Mouse (Mus musculus) kidney, postnatal 0 days (tissue): Measurements from ENCODE around the gene Ifit3. TPM values are rescaled to one million over a fixed set of nuclear protein-coding genes. Genes with fewer than 3 reads are reported as not detected.

Experiments
- ATAC-seq: fragments of 200-750 bp; cut with Nextera tagmentation; replicated peaks from 2 replicates; pipeline ENCODE4 v1.8.0; 2017; ENCODE audit warnings: low read depth, moderate number of reproducible peaks, moderate TSS enrichment, moderate library complexity; ENCODE audit not compliant: low FRiP score
- DNase-seq: peaks from one replicate; pipeline ENCODE4 v3.0.0-alpha.2; 2016; ENCODE audit warnings: low spot score
- H3K27ac ChIP-seq: fragments of 300-500 bp; sonication (generic); 2 replicates; pipeline ENCODE4 v1.5.1; 2014; ENCODE audit warnings: mild to moderate bottlenecking
- H3K27me3 ChIP-seq: fragments of 300-500 bp; sonication (generic); 2 replicates; pipeline ENCODE4 v1.6.1; 2014; ENCODE audit warnings: low read length, mixed read lengths; ENCODE audit not compliant: insufficient read depth
- H3K36me3 ChIP-seq: fragments of 300-500 bp; sonication (generic); 2 replicates; pipeline ENCODE4 v1.6.1; 2014; ENCODE audit warnings: low read length, mixed read lengths; ENCODE audit not compliant: insufficient read depth
- H3K4me1 ChIP-seq: fragments of 300-500 bp; sonication (generic); replicated peaks from 2 replicates; pipeline ENCODE4 v1.6.1; 2014; ENCODE audit warnings: antibody characterized with exemption, low read length, mixed read lengths; ENCODE audit not compliant: insufficient read depth
- H3K4me2 ChIP-seq: fragments of 300-500 bp; sonication (generic); 2 replicates; pipeline ENCODE4 v1.6.1; 2014; ENCODE audit warnings: mild to moderate bottlenecking, low read length, moderate library complexity, mixed read lengths
- H3K4me3 ChIP-seq: fragments of 300-500 bp; sonication (generic); replicated peaks from 2 replicates; pipeline ENCODE4 v1.5.1; 2014; ENCODE audit warnings: low read depth, low read length
- H3K9ac ChIP-seq: fragments of 300-500 bp; sonication (generic); 2 replicates; pipeline ENCODE4 v1.6.1; 2014; ENCODE audit warnings: low read depth, low read length
- H3K9me3 ChIP-seq: fragments of 300-500 bp; sonication (generic); replicated peaks from 2 replicates; pipeline ENCODE4 v1.6.1; 2016; ENCODE audit warnings: low read length, inconsistent platforms, mixed read lengths
- CTCF ChIP-seq: IDR thresholded peaks from 2 replicates; pipeline ENCODE4 v1.5.1; 2016; ENCODE audit warnings: antibody characterized with exemption, low read depth, mild to moderate bottlenecking, moderate library complexity
- WGBS: fragments of 180-500 bp; shearing (Covaris S2); extraction: QIAGEN DNeasy Blood & Tissue Kit; methylation state at CpG from one replicate; pipeline ENCODE4 v1.1.7; 2014; 5-methylcytosine and 5-hydroxymethylcytosine counted together
- polyA plus RNA-seq: library from polyadenylated mRNA; unstranded; fragments of >200 nt; fragmentation: Nextera tagmentation; extraction: Ambion mirVana; gene quantifications from 2 replicates; pipeline ENCODE4 v1.2.1, GENCODE M21; 2015

Gene Ifit3
- polyA plus RNA-seq, 1 experiment from 2014 or later = 22.9 TPM

DNA sequence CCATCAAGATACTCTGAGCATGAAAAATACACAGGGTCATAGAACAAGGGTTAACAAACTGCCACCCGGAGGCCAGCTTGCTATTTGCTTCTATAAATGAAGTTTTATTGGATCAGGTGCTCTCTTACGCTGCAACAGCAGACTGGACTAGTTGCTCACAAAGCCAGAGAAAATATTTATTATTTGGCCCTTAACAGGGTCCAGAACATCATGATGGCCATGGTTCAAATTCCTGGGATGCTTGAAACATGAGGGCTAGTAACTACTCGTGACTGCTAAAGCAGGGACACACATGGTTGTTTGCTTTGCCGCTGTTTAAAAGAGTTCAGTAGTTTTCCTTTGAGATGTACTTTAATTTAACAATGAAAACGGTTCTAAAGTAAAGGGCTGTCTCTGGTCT, 31.4 kb upstream of the Ifit3 start:
- no peaks in the 10 kb centered on the region for H3K36me3 ChIP-seq
- no peak for TF ChIP-seq CTCF
- 0 out of 2 replicates have a peak overlapping the region, but pooled peaks have one; percentile 14 for H3K9ac ChIP-seq
- H3K4me3 ChIP-seq = no peak overlapping the region
- no peaks in the 10 kb centered on the region for H3K9me3 ChIP-seq
- peak overlapping the region; percentile 75 for H3K27ac ChIP-seq
- H3K27me3 ChIP-seq = no peaks in the 10 kb centered on the region
- WGBS = 32% methylated on average over 5 of the region's 5 CpGs
- DNase-seq (peak; percentile 85), ATAC-seq (no peak)
- peak overlapping the region; percentile 43 for H3K4me2 ChIP-seq
- H3K4me1 ChIP-seq = peaks cover 7% of the 10 kb centered on the region; the same call in 1 of the 2 replicates

GRCm38 (mm10) chr19:34553021-34553420, 30.3 kb upstream of the Ifit3 start:
- no peak for TF ChIP-seq CTCF
- ATAC-seq (no peak), DNase-seq (no peak)
- peak overlapping the region; percentile 25; the same call in 1 of the 2 replicates for H3K4me2 ChIP-seq
- WGBS = 57% methylated on average over 6 of the region's 6 CpGs
- H3K9ac ChIP-seq = no peak overlapping the region
- no peak overlapping the region for H3K4me3 ChIP-seq
- H3K4me1 ChIP-seq = peaks cover 7% of the 10 kb centered on the region; the same call in 1 of the 2 replicates
- no peaks in the 10 kb centered on the region for H3K36me3 ChIP-seq
- peak overlapping the region; percentile 64 for H3K27ac ChIP-seq
- H3K27me3 ChIP-seq = no peaks in the 10 kb centered on the region
- no peaks in the 10 kb centered on the region for H3K9me3 ChIP-seq

DNA sequence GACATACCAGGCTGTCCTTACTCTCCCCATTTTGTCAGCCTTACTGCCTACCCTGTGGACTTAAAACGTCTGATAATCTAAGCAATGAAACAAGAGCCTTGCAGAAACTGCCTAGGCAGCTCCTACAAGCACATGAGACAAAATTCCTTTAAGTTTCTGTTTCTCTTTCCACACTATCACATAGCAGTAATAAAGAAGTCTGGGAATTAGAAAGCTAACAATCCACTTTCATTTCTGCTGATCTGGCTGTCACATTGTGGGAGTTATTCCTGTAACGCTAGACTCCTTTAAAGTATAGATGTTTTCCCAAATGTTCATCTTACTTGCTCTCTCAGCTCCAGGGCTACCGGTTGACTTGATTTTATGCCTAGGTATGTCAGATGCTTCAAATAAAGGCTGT, 29.8 kb upstream of the Ifit3 start:
- Histone ChIP-seq H3K36me3 (no peaks in the 10 kb centered on the region), H3K4me3 (no peak overlapping the region), H3K9ac (no peak overlapping the region), H3K4me2 (peak overlapping the region; percentile 25; the same call in 1 of the 2 replicates), H3K4me1 (peaks cover 7% of the 10 kb centered on the region; the same call in 1 of the 2 replicates), H3K27ac (peak overlapping the region; percentile 64), H3K9me3 (no peaks in the 10 kb centered on the region), H3K27me3 (no peaks in the 10 kb centered on the region)
- ATAC-seq = no peak
- WGBS = 16% methylated on average over 3 of the region's 3 CpGs
- no peak for TF ChIP-seq CTCF
- peak; percentile 70 for DNase-seq

DNA sequence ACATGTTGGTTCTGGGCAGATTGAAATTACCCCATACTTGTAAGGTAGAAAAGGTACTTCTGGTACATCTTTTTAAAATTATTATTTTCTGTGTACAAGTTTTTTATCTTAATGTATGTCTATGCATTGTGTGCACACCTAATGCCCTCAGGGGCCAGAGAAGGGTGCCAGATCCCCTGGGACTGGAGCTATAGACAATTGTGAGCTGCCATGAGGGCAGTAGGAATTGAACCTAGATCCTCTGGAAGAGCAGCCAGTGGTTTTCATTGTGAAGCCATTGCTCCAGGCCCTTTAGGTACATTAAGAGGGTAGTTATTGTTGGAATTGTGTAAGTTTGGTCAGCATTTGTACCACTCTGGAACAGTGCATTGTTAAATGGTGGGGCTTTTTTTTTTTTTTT, 29.3 kb upstream of the Ifit3 start:
- H3K27me3 ChIP-seq = no peaks in the 10 kb centered on the region
- TF ChIP-seq CTCF = no peak

GRCm38 (mm10) chr19:34556621-34557020, 26.7 kb upstream of the Ifit3 start:
- H3K4me1 ChIP-seq = peaks cover 7% of the 10 kb centered on the region; the same call in 1 of the 2 replicates
- H3K4me2 ChIP-seq = no peak overlapping the region
- no peak overlapping the region for H3K9ac ChIP-seq
- no peak overlapping the region for H3K4me3 ChIP-seq
- DNase-seq = no peak
- 76% methylated on average over 3 of the region's 3 CpGs for WGBS
- no peaks in the 10 kb centered on the region for H3K36me3 ChIP-seq
- ATAC-seq = no peak
- no peaks in the 10 kb centered on the region for H3K27me3 ChIP-seq
- H3K27ac ChIP-seq = no peak overlapping the region
- H3K9me3 ChIP-seq = no peaks in the 10 kb centered on the region
- no peak for TF ChIP-seq CTCF

More for the DNA sequence above, 29.3 kb upstream of the Ifit3 start:
- H3K36me3 ChIP-seq = no peaks in the 10 kb centered on the region
- no peak overlapping the region for H3K9ac ChIP-seq
- DNase-seq (no peak), ATAC-seq (no peak)
- no peaks in the 10 kb centered on the region for H3K9me3 ChIP-seq
- peaks cover 7% of the 10 kb centered on the region; the same call in 1 of the 2 replicates for H3K4me1 ChIP-seq
- H3K27ac ChIP-seq = 0 out of 2 replicates have a peak overlapping the region, but pooled peaks have one; percentile 64
- H3K4me2 ChIP-seq = no peak overlapping the region
- no peak overlapping the region for H3K4me3 ChIP-seq

- no peak for ATAC-seq
- Histone ChIP-seq H3K27ac (no peak overlapping the region), H3K4me2 (no peak overlapping the region), H3K9me3 (no peaks in the 10 kb centered on the region), H3K4me3 (no peak overlapping the region), H3K4me1 (no peaks in the 10 kb centered on the region), H3K27me3 (no peaks in the 10 kb centered on the region), H3K36me3 (no peaks in the 10 kb centered on the region), H3K9ac (no peak overlapping the region)
- DNase-seq = no peak
- TF ChIP-seq CTCF = no peak
Observed at GRCm38 (mm10) chr19:34562556-34562955, 20.8 kb upstream of the Ifit3 start.

DNA sequence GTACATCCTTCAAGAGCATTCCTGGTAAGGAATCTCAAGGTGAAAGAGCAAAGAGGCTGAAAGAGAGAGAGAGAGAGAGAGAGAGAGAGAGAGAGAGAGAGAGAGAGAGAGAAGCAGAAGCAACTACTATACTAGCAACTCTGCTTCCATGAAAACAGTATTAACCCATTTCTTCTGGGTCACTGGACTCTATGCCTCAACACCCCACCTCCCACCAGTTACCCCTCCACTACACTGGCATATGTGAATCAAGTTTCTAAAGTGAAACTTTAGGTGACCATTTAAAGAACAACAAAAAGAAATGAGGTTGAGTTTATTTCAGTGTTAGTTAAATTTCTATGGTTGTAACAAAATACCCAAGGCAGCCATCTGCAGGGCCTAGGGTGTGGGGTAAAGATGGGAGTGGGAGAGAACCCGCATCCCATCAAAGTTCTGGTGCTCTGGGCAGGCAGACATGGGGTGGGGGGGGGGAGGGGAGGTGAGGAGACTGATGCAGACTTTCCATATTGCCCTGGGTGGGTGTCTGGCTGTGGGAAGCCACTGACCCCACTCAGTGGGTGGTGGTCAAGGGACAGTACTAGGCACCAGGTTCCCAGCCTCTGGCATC, 17.1 kb upstream of the Ifit3 start:
- Histone ChIP-seq H3K9me3 (no peaks in the 10 kb centered on the region), H3K36me3 (no peaks in the 10 kb centered on the region), H3K27ac (no peak overlapping the region), H3K4me1 (no peaks in the 10 kb centered on the region), H3K9ac (no peak overlapping the region), H3K4me2 (no peak overlapping the region), H3K27me3 (no peaks in the 10 kb centered on the region), H3K4me3 (no peak overlapping the region)
- ATAC-seq = no peak
- WGBS = 53% methylated on average over 1 of the region's 1 CpGs
- no peak for TF ChIP-seq CTCF
- peak; percentile 44 for DNase-seq
